Mouse (Mus musculus): ENCODE measurements at regions not wholly inside any gene's neighbourhood (a gene's known extent, or its start where the extent isn't known, plus 50 kb on each side); places are given as distances from the start of the nearest gene placed in this dataset.

DNA sequence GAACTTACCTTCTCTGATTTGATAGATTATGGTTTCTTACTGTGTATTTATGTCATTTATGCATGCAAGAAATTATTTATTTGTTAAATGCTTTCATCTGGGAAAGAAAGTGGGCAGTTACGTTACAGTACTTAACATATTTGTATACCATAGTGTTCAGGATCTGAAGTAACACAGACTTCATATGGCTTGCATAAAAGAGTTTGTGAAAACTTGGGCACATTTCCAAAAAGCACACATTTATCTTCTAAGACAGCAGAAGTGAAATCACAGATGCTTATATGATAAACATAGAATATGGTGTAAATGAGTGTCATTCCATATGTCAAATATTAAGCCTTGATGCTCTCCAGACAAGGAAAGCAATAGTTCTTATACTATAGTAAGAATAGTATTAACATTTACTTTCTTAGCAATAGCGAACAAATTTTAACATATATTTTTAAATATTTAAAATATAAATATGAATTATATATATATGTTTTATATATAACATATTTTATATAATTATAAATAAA lies 4549.1 kb upstream of the Gm7489 start:
- DNase-seq, result no peak

DNA sequence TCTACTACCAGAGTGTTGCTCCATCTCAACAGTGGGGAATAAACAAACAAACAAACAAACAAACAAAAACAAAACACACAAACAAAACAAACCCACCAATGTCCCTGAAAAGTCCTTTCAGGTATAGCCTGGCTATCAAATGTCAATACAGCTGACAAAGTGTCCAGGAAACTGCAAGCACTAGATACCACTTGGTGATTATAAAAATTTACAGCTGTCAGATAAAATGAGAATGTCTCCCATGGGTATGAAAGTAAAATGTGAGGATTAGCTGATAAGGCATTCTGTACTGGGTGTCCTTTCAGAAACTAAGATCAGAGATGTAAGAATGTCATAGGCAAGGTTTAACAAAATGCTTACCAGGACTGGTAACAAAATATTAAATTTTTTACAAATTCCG lies 4537.7 kb upstream of the Gm7489 start:
- DNase-seq, result no peak

DNA sequence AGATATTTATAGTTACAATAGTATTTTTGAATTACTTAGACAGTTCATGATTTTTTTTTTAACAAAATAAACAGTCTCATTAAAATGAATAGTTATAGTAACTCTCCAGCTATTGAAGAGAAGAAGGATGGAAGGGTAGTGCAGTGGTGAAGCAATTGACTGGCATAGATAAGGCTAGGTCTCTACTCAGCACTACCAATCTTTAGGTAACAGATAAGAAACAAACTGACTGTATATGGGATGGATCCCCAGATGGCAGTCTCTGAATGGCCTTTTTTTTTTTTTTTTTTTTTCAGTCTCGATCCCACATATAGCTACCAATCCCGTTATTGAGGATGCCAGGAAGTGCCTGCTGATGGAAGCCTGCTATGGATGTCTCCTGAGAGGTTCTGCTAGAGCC lies 4528.6 kb upstream of the Gm7489 start:
- DNase-seq, result no peak

DNA sequence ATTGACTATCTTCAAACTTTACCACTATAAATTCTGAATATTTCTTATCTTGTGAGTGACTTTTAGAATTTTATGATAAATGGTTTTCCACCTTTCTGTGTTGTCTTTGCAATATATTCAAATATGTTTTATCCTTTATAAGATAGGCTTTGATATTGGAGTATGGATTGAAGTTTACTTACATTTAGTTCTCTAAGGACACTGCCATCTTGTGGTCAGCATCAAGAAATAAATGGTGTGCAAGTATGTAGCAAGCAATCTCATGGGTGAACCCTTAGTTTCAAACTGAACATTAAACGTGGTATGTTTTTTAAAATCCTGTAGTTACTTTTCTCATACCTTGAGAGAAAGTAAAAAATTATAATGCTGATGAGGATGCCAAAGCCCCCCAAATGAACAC lies 4488.7 kb upstream of the Gm7489 start:
- DNase-seq, result peak; percentile 5 to 23

DNA sequence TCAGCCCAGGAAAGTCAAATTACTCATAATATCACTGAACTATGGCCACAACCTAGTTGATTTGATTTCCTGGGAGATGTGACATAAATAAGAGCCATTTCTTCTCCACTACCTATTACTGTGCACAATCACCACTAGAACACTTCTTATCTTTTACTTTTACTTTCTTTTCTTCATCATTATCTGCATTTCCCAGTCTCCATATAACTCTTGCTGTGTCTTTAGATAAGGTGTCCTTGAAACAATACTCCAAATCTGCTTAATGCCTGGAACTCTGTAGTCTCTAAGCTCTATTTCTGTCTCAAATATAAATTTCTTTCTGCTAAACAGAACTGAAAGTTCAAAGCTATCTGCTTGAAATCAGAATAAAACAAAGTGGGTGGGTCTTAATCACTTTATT lies 4471.0 kb upstream of the Gm7489 start:
- no peak for DNase-seq

DNA sequence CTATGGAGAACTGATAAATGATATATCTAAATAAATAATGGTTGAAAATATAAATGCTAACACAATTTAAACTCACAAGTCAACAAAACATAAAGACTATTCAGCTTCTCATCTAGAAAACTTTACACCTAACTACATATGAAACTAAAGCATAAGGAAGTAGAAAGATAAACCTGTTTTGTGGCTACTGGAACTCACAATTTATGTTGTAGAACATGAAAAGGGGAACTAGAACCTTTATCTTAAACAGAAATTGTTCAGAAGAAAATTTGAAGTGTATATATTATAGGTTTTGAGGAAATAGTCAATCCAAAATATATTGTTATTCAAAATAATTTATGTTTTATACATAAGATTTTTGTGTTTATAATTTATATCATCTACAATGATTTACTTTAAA lies 4433.4 kb upstream of the Gm7489 start:
- DNase-seq, result no peak

DNA sequence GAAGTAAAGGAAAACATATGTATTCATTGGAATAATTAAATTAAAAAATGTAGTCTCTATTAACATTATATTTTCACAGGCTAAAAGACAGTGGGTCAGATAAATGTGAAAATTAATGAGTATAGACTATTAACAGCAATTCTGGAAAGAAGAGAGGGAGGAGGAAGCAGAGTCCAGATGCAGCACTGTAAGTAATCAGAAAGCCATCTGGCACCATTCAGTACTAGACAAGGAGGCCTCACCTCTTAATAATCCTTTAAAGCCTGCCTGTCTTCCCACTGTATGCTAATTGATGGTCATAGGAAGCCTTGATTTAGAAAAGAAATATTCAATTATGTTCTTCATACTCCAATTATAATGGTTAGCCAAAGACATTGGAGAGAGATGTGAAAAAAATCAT lies 4400.1 kb upstream of the Gm7489 start:
- peak; percentile 2 to 6 for DNase-seq

DNA sequence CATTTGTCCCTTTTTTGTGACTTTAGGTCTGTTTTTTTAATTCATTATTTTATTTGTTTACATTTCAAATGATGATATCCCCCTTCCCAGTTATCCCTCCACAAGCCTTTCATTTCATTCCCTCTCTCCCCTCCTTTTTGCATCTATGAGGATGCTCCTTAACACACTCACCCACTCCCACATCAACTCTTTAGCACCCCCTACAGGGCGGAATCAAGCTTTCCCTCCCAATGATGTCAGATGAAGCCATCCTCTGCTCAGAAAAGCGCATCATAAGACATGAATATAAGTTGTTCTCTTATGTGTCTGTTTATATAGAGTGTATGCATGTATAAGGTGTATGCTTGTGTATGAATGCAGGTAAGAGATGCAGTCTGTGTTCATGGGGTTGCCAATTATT lies 4391.9 kb upstream of the Gm7489 start:
- DNase-seq, result peak; percentile 22 to 26

DNA sequence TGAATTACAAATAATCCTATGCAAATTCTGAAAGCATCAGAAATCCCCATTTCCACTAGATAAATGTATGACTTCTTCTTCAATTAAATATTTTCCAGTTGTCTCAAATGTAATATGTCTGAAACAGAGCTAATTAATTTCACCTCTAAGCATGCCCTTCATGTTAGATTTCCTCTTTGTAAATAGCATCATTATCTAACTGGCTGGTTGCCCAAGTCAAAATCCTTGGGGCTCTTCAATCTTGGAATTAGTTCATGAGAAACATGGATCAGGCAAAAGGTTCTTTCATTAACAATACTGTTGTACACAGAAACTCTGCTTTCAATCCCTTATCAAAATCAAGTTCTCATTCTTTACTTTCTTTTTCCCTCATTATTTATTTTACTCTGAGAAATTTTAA lies 4382.9 kb upstream of the Gm7489 start:
- DNase-seq, result peak; percentile 36 to 46

Measured in cerebellum, postnatal 10 days (tissue).